Comparison of ENCODE assay signal across 9 mouse cellular contexts in the genomic region with DNA sequence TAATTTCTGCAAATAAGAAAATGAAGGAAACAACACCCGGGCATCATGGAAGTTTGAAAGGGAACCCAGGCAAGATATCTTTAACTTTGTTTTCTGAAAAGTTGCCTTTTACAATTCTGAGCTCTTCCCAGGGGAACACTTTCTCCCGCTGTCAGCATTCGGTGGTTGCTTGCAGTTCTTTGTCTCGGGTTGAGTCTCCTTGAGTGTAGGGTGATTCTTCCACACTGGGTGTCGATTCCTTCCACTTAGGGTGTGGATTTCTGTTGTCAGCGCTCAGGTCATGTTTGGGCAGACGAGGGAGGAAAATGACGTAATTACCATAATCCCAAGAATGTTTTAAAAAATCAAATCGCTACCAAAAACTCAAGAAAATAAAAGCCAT.
A peak's percentile ranks its signal among the peaks of the same experiment; 100 is the strongest.
DNase-seq lines count a peak whose midpoint lies in the region; ATAC-seq and TF ChIP-seq lines count a peak whose summit lies in the region.
"Had no signal": no experiment of that assay in that cellular context is flagged by ENCODE, and none has a peak within 500 bp of the region (broad histone marks: within the 10 kb centered on the region; RNA-seq: fewer than 3 reads in every experiment).

No protein-coding gene starts in this region.

- no peak for DNase-seq in kidney, postnatal 0 days (ENCODE audit: low spot score)
- no peak for DNase-seq in kidney, adult 9 months
- no peak for DNase-seq in thymus, postnatal 25 days
- DNase-seq in layer of hippocampus, adult 11-12 months (ENCODE audit: low spot score), result no peak
- no peak for DNase-seq in cerebellum, postnatal 14 days

- peak overlapping the region; percentile 46 for H3K4me2 ChIP-seq in kidney, postnatal 0 days (ENCODE audit: low read length)
- peak overlapping the region; percentile 47 for H3K4me2 ChIP-seq in embryonic facial prominence, embryonic 15.5 days (replicated peaks)
- H3K4me2 ChIP-seq in hindbrain, embryonic 13.5 days, result peak overlapping the region; percentile 45
- peak overlapping the region; percentile 64 for H3K4me2 ChIP-seq in midbrain, embryonic 16.5 days (ENCODE audit: low read length)
- H3K4me2 ChIP-seq: liver, embryonic 15.5 days had no signal

- no peaks in the 10 kb centered on the region for H3K9me3 ChIP-seq in kidney, postnatal 0 days (replicated peaks; ENCODE audit: low read length)
- H3K9me3 ChIP-seq in embryonic facial prominence, embryonic 15.5 days (replicated peaks), result no peaks in the 10 kb centered on the region
- no peaks in the 10 kb centered on the region for H3K9me3 ChIP-seq in hindbrain, embryonic 13.5 days
- no peaks in the 10 kb centered on the region for H3K9me3 ChIP-seq in midbrain, embryonic 16.5 days (replicated peaks; ENCODE audit: control insufficient read depth, low read length, poor library complexity, severe bottlenecking)
- H3K9me3 ChIP-seq: liver, embryonic 15.5 days had no signal

- no peak overlapping the region for H3K9ac ChIP-seq in kidney, postnatal 0 days (ENCODE audit: low read depth, low read length)
- no peak overlapping the region; the same call in 1 of the 2 replicates for H3K9ac ChIP-seq in embryonic facial prominence, embryonic 15.5 days
- H3K9ac ChIP-seq in hindbrain, embryonic 13.5 days, result no peak overlapping the region
- no peak overlapping the region for H3K9ac ChIP-seq in midbrain, embryonic 16.5 days (ENCODE audit: low read depth, low read length)
- H3K9ac ChIP-seq: liver, embryonic 15.5 days had no signal

- no peak overlapping the region for H3K27ac ChIP-seq in kidney, postnatal 0 days
- H3K27ac ChIP-seq in embryonic facial prominence, embryonic 15.5 days (replicated peaks), result no peak overlapping the region
- no peak overlapping the region for H3K27ac ChIP-seq in hindbrain, embryonic 13.5 days
- peak overlapping the region; percentile 86 for H3K27ac ChIP-seq in midbrain, embryonic 16.5 days (ENCODE audit: low read length)
- H3K27ac ChIP-seq: liver, embryonic 15.5 days had no signal

- H3K27me3 ChIP-seq in kidney, postnatal 0 days (ENCODE audit: insufficient read depth, low read length), result no peaks in the 10 kb centered on the region
- H3K27me3 ChIP-seq in embryonic facial prominence, embryonic 15.5 days, result no peaks in the 10 kb centered on the region
- no peaks in the 10 kb centered on the region for H3K27me3 ChIP-seq in hindbrain, embryonic 13.5 days
- no peaks in the 10 kb centered on the region for H3K27me3 ChIP-seq in midbrain, embryonic 16.5 days (ENCODE audit: control insufficient read depth, insufficient read depth, low read depth, low read length)
- H3K27me3 ChIP-seq: liver, embryonic 15.5 days had no signal

- H3K4me1 ChIP-seq in kidney, postnatal 0 days (replicated peaks; ENCODE audit: insufficient read depth, low read length), result no peaks in the 10 kb centered on the region
- H3K4me1 ChIP-seq in embryonic facial prominence, embryonic 15.5 days, result 0 out of 2 replicates have a peak, but pooled peaks cover 3% of the 10 kb centered on the region
- peaks cover 3% of the 10 kb centered on the region; the same call in 1 of the 2 replicates for H3K4me1 ChIP-seq in hindbrain, embryonic 13.5 days (replicated peaks)
- peaks cover 9% of the 10 kb centered on the region for H3K4me1 ChIP-seq in midbrain, embryonic 16.5 days (ENCODE audit: control insufficient read depth, insufficient read depth, low read length)
- H3K4me1 ChIP-seq: liver, embryonic 15.5 days had no signal

- no peak for ATAC-seq in kidney, postnatal 0 days (replicated peaks; ENCODE audit: low FRiP score, low read depth)
- no peak for ATAC-seq in embryonic facial prominence, embryonic 15.5 days (ENCODE audit: insufficient number of reproducible peaks, low FRiP score, low TSS enrichment, low read depth)
- 0 out of 2 replicates have a peak, but pooled peaks have one; percentile 52 for ATAC-seq in hindbrain, embryonic 13.5 days (ENCODE audit: low FRiP score)
- ATAC-seq in midbrain, embryonic 16.5 days, result peak; percentile 56; the same call in 1 of the 2 replicates

- H3K4me3 ChIP-seq in kidney, postnatal 0 days (replicated peaks; ENCODE audit: low read depth, low read length), result no peak overlapping the region; the same call in 1 of the 2 replicates
- peak overlapping the region; percentile 37 for H3K4me3 ChIP-seq in embryonic facial prominence, embryonic 15.5 days (replicated peaks)
- no peak overlapping the region for H3K4me3 ChIP-seq in hindbrain, embryonic 13.5 days
- H3K4me3 ChIP-seq in midbrain, embryonic 16.5 days (ENCODE audit: low read depth, low read length), result peak overlapping the region; percentile 22; the same call in 1 of the 2 replicates
- H3K4me3 ChIP-seq: liver, embryonic 15.5 days had no signal

- 27% methylated on average over 9 of the region's 9 CpGs for whole genome bisulfite sequencing in kidney, postnatal 0 days
- WGBS in embryonic facial prominence, embryonic 15.5 days, result 13% methylated on average over 9 of the region's 9 CpGs
- 45% methylated on average over 9 of the region's 9 CpGs for WGBS in hindbrain, embryonic 13.5 days
- 42% methylated on average over 9 of the region's 9 CpGs for WGBS in midbrain, embryonic 16.5 days

- no peak for TF ChIP-seq CTCF in kidney, postnatal 0 days (IDR thresholded peaks at IDR 0.05; ENCODE audit: low read depth)

- H3K36me3 ChIP-seq in kidney, postnatal 0 days (ENCODE audit: insufficient read depth, low read length), result no peaks in the 10 kb centered on the region
- no peaks in the 10 kb centered on the region for H3K36me3 ChIP-seq in embryonic facial prominence, embryonic 15.5 days
- no peaks in the 10 kb centered on the region for H3K36me3 ChIP-seq in hindbrain, embryonic 13.5 days
- H3K36me3 ChIP-seq in midbrain, embryonic 16.5 days (ENCODE audit: control insufficient read depth, insufficient read depth, low read length), result no peaks in the 10 kb centered on the region
- H3K36me3 ChIP-seq: liver, embryonic 15.5 days had no signal

Comparison
In these comparisons a context has a peak if more than half of its experiments do, and no peak if none do; other contexts are left out.
1. ATAC-seq: peak in hindbrain, embryonic 13.5 days (single experiment) and midbrain, embryonic 16.5 days (single experiment); none in kidney, postnatal 0 days (single experiment) and embryonic facial prominence, embryonic 15.5 days (single experiment).
2. H3K4me3 ChIP-seq: peak in embryonic facial prominence, embryonic 15.5 days (single experiment) and midbrain, embryonic 16.5 days (single experiment); none in kidney, postnatal 0 days (single experiment) and hindbrain, embryonic 13.5 days (single experiment).
3. Peak in every context shown above with its lines, with median percentiles within 50 percentile points of each other: H3K4me2 ChIP-seq.